In genomic region chr2:180511875-180512661, GRCm38 (mm10) we compare ENCODE assay signal across 16 mouse cellular contexts. TPM values are rescaled to one million over a fixed set of nuclear protein-coding genes. Genes with fewer than 3 reads are reported as not detected.
A peak's percentile ranks its signal among the peaks of the same experiment; 100 is the strongest.
DNase-seq lines count a peak whose midpoint lies in the region; ATAC-seq and TF ChIP-seq lines count a peak whose summit lies in the region.
"Had no signal": no experiment of that assay in that cellular context is flagged by ENCODE, and none has a peak within 500 bp of the region (broad histone marks: within the 10 kb centered on the region; RNA-seq: fewer than 3 reads in every experiment).

No protein-coding gene starts in this region.

- H3K4me3 ChIP-seq in hindbrain, postnatal 0 days (ENCODE audit: low read length): no peak overlapping the region
- H3K4me3 ChIP-seq in hindbrain, embryonic 16.5 days (ENCODE audit: low read length): no peak overlapping the region
- H3K4me3 ChIP-seq in C2C12 (ENCODE audit: insufficient read depth, poor library complexity, severe bottlenecking): no peak overlapping the region
- H3K4me3 ChIP-seq in embryonic facial prominence, embryonic 14.5 days (ENCODE audit: low read depth, low read length): no peak overlapping the region
- H3K4me3 ChIP-seq: embryonic facial prominence, embryonic 13.5 days; heart, embryonic 13.5 days had no signal

- no peaks in the 10 kb centered on the region for H3K27me3 ChIP-seq in hindbrain, postnatal 0 days (ENCODE audit: insufficient read depth, low read length)
- H3K27me3 ChIP-seq in hindbrain, embryonic 16.5 days (replicated peaks; ENCODE audit: control insufficient read depth, insufficient read depth, low read length): no peaks in the 10 kb centered on the region; the same call in 1 of the 2 replicates
- H3K27me3 ChIP-seq in C2C12 (ENCODE audit: control insufficient read depth, insufficient read depth, insufficient read length): peaks cover 5% of the 10 kb centered on the region
- no peaks in the 10 kb centered on the region for H3K27me3 ChIP-seq in embryonic facial prominence, embryonic 14.5 days (replicated peaks; ENCODE audit: control insufficient read depth, insufficient read depth, low read length)
- H3K27me3 ChIP-seq: heart, embryonic 13.5 days had no signal

- H3K36me3 ChIP-seq in hindbrain, postnatal 0 days (ENCODE audit: insufficient read depth, low read length): no peaks in the 10 kb centered on the region
- H3K36me3 ChIP-seq in hindbrain, embryonic 16.5 days (ENCODE audit: control insufficient read depth, insufficient read depth, low read length): no peaks in the 10 kb centered on the region
- H3K36me3 ChIP-seq in C2C12 (ENCODE audit: control insufficient read depth, insufficient read depth): no peaks in the 10 kb centered on the region
- H3K36me3 ChIP-seq in embryonic facial prominence, embryonic 14.5 days (ENCODE audit: control insufficient read depth, insufficient read depth, low read length): no peaks in the 10 kb centered on the region
- H3K36me3 ChIP-seq: embryonic facial prominence, embryonic 13.5 days; heart, embryonic 13.5 days had no signal

- H3K79me3 ChIP-seq in C2C12 (ENCODE audit: low read depth): no peaks in the 10 kb centered on the region

- no peaks in the 10 kb centered on the region for H3K9me3 ChIP-seq in hindbrain, postnatal 0 days (ENCODE audit: low read length)
- no peaks in the 10 kb centered on the region for H3K9me3 ChIP-seq in hindbrain, embryonic 16.5 days (ENCODE audit: control insufficient read depth, low read length)
- no peaks in the 10 kb centered on the region for H3K9me3 ChIP-seq in embryonic facial prominence, embryonic 14.5 days (ENCODE audit: control insufficient read depth, low read length)
- H3K9me3 ChIP-seq: embryonic facial prominence, embryonic 13.5 days; heart, embryonic 13.5 days had no signal

- no peak for TF ChIP-seq CTCF in hindbrain, postnatal 0 days (IDR thresholded peaks at IDR 0.05; ENCODE audit: low read depth)
- TF ChIP-seq CTCF in C2C12 (IDR thresholded peaks at IDR 0.05; ENCODE audit: control insufficient read depth, insufficient read depth, insufficient read length): no peak

- no peak overlapping the region for H3K4me2 ChIP-seq in hindbrain, postnatal 0 days (ENCODE audit: low read depth, low read length)
- no peak overlapping the region for H3K4me2 ChIP-seq in hindbrain, embryonic 16.5 days (ENCODE audit: low read length)
- H3K4me2 ChIP-seq in embryonic facial prominence, embryonic 14.5 days (ENCODE audit: low read depth, low read length): no peak overlapping the region
- H3K4me2 ChIP-seq: embryonic facial prominence, embryonic 13.5 days; heart, embryonic 13.5 days; hindbrain, embryonic 14.5 days had no signal

- peak; percentile 23 for DNase-seq in hindbrain, postnatal 0 days (ENCODE audit: low spot score)
- peak; percentile 45 for DNase-seq in embryonic facial prominence, embryonic 14.5 days (ENCODE audit: low spot score)
- DNase-seq in kidney, postnatal 4 days: peak; percentile 65 to 69
- no peak for DNase-seq in urinary bladder, postnatal 36 days (ENCODE audit: low spot score in 2 of 2)
- no peak for DNase-seq in gastrocnemius, postnatal 36 days
- DNase-seq: cerebellum, adult 8-10 months; right cerebral cortex, postnatal 4 days had no signal

- H3K9ac ChIP-seq in hindbrain, postnatal 0 days (replicated peaks; ENCODE audit: low read length): no peak overlapping the region
- no peak overlapping the region for H3K9ac ChIP-seq in hindbrain, embryonic 16.5 days (ENCODE audit: low read depth, low read length)
- H3K9ac ChIP-seq in embryonic facial prominence, embryonic 14.5 days (ENCODE audit: low read depth, low read length): no peak overlapping the region
- H3K9ac ChIP-seq: embryonic facial prominence, embryonic 13.5 days; heart, embryonic 13.5 days; hindbrain, embryonic 14.5 days had no signal

- no peak overlapping the region for H3ac ChIP-seq in C2C12 (ENCODE audit: control insufficient read depth, insufficient read length, low read depth)

- intact Hi-C loops in gastrocnemius, postnatal 36 days (cut with DNase I): no loop called here

- peaks cover 8% of the 10 kb centered on the region; the same call in 1 of the 2 replicates for H3K4me1 ChIP-seq in hindbrain, postnatal 0 days (ENCODE audit: insufficient read depth, low read length)
- H3K4me1 ChIP-seq in hindbrain, embryonic 16.5 days (ENCODE audit: control insufficient read depth, insufficient read depth, low read depth, low read length): peaks cover 11% of the 10 kb centered on the region
- H3K4me1 ChIP-seq in embryonic facial prominence, embryonic 14.5 days (ENCODE audit: control insufficient read depth, insufficient read depth, low read length): peaks cover 4% of the 10 kb centered on the region

- H3K27ac ChIP-seq in hindbrain, postnatal 0 days: no peak overlapping the region
- H3K27ac ChIP-seq in hindbrain, embryonic 16.5 days (ENCODE audit: low read depth, low read length): no peak overlapping the region
- H3K27ac ChIP-seq in embryonic facial prominence, embryonic 14.5 days (replicated peaks; ENCODE audit: low read depth, low read length): no peak overlapping the region
- H3K27ac ChIP-seq: embryonic facial prominence, embryonic 13.5 days; heart, embryonic 13.5 days; hindbrain, embryonic 14.5 days had no signal

- 54% methylated on average over 13 of the region's 13 CpGs for WGBS in hindbrain, postnatal 0 days
- 49% methylated on average over 13 of the region's 13 CpGs for WGBS in hindbrain, embryonic 16.5 days
- 38% methylated on average over 13 of the region's 13 CpGs for WGBS in embryonic facial prominence, embryonic 14.5 days

- no peaks in the 10 kb centered on the region for H3K79me2 ChIP-seq in C2C12 (ENCODE audit: control insufficient read depth, insufficient read depth)

- no peak for ATAC-seq in hindbrain, postnatal 0 days
- no peak for ATAC-seq in hindbrain, embryonic 16.5 days
- 0 out of 2 replicates have a peak, but pooled peaks have one; percentile 57 for ATAC-seq in embryonic facial prominence, embryonic 14.5 days (ENCODE audit: low read depth)
- ATAC-seq in frontal cortex, adult (ENCODE audit: low TSS enrichment): no peak

TF ChIP-seq in C2C12, 6 proteins besides CTCF, POLR2A, EP300 and RAD21:
- TF ChIP-seq MAX (IDR thresholded peaks at IDR 0.05): peak; percentile 54
- TF ChIP-seq USF1 (IDR thresholded peaks at IDR 0.05; ENCODE audit: low read depth): no peak
- no peak for TF ChIP-seq MYOD1 (IDR thresholded peaks at IDR 0.05; ENCODE audit: control insufficient read depth, insufficient read length, low read depth)
- TF ChIP-seq CEBPB (IDR thresholded peaks at IDR 0.05; ENCODE audit: low read depth): no peak

RNA-seq across cellular contexts. Expression of gene Ntsr1, which starts 12.3 kb away (rescaled TPM):
- 9.0 and 11.1 TPM in 2 replicates for total RNA-seq in hindbrain, postnatal 0 days (2014; rRNA removed)
- polyA plus RNA-seq in hindbrain, postnatal 0 days (2015; fragmentation: Nextera tagmentation; extraction: Ambion mirVana): 2.8 and 2.9 TPM in 2 replicates
- 3.6 and 4.1 TPM in 2 replicates for polyA plus RNA-seq in hindbrain, embryonic 16.5 days (2015; fragmentation: Nextera tagmentation; extraction: Ambion mirVana)
- not detected for polyA plus RNA-seq in C2C12 (2012; fragmentation: generic; extraction: Trizol)
- 0.70 and 1.00 TPM in 2 replicates for polyA plus RNA-seq in embryonic facial prominence, embryonic 14.5 days (2014; fragmentation: Nextera tagmentation; extraction: Ambion mirVana)
- not detected for total RNA-seq in gastrocnemius, postnatal 36 days (2021)
- total RNA-seq: gastrocnemius, adult 18-20 months; liver, adult 2 months; neutrophil, adult 5-6 weeks had no signal
- polyA plus RNA-seq: liver, adult 2 months had no signal

RNA-seq across cellular contexts. Expression of gene Slco4a1, which starts 56.0 kb away (rescaled TPM):
- 4.0 and 5.4 TPM in 2 replicates for total RNA-seq in hindbrain, postnatal 0 days (2014; rRNA removed)
- 2.0 and 2.9 TPM in 2 replicates for polyA plus RNA-seq in hindbrain, postnatal 0 days (2015; fragmentation: Nextera tagmentation; extraction: Ambion mirVana)
- 2.7 and 3.0 TPM in 2 replicates for polyA plus RNA-seq in hindbrain, embryonic 16.5 days (2015; fragmentation: Nextera tagmentation; extraction: Ambion mirVana)
- 7.4 TPM for polyA plus RNA-seq in C2C12 (2012; fragmentation: generic; extraction: Trizol)
- 1.4 and 1.9 TPM in 2 replicates for polyA plus RNA-seq in embryonic facial prominence, embryonic 14.5 days (2014; fragmentation: Nextera tagmentation; extraction: Ambion mirVana)
- under 1 TPM in 1 of 2 experiments, not detected in 1; 0.08 TPM for total RNA-seq in gastrocnemius, postnatal 36 days (2021)
- total RNA-seq: gastrocnemius, adult 18-20 months had no signal

Comparison
In these comparisons a context has a peak if more than half of its experiments do, and no peak if none do; other contexts are left out.
1. DNase-seq: peak in hindbrain, postnatal 0 days (single experiment), embryonic facial prominence, embryonic 14.5 days (single experiment) and kidney, postnatal 4 days (2 of 2); none in urinary bladder, postnatal 36 days (0 of 2) and gastrocnemius, postnatal 36 days (0 of 2).